Mouse (Mus musculus): ENCODE measurements around the gene Trim13. TPM values are rescaled to one million over a fixed set of nuclear protein-coding genes. Genes with fewer than 3 reads are reported as not detected.
"Not testable (repeated sequence)": the region's sequence is repeated elsewhere in the genome, so short reads cannot be mapped to it uniquely, and the experiment has no call there.

Gene Trim13
- polyA plus RNA-seq (2016; fragmentation: Nextera tagmentation; extraction: Ambion mirVana) = 6.9 and 7.7 TPM in 2 replicates

DNA sequence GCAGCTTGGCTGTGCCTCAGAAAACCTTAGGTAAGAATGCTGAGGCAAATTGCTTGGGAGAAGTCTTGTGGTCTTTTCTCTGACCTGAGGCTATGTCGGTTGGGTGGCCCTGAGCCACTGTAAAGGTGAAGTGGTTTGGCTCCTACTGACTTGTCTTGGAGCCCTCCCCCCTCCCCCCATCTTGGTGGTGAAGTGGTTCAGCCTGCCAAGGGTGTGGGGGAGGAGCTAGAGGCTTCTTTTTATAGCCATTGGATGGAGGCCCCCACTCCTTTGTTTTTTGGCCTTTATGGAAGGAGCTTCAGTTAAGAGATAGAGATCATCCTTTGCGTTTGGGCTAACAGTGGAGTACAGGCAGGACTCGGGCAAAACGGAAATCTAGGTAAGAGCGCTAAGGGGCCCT, at the start of gene Trim13:
TSS of gene Trim13 (plus strand) at position 280 of the 400 bp plus-strand sequence.
- peaks cover 33% of the 10 kb centered on the region for H3K4me1 ChIP-seq
- H3K4me3 ChIP-seq = peak within 1 kb of the TSS; percentile 84
- peak within 1 kb of the TSS; percentile 84 for H3K27ac ChIP-seq
- no peaks in the 10 kb centered on the region for H3K9me3 ChIP-seq (replicated peaks)
- peak; percentile 42 for ATAC-seq
- peak within 1 kb of the TSS; percentile 77 for H3K4me2 ChIP-seq
- 11% methylated on average over 5 of the region's 5 CpGs for WGBS (ENCODE audit: insufficient replicate concordance)
- peaks cover 9% of the 10 kb centered on the region for H3K36me3 ChIP-seq
- peak within 1 kb of the TSS; percentile 90; the same call in 1 of the 2 replicates for H3K9ac ChIP-seq
- no peaks in the 10 kb centered on the region for H3K27me3 ChIP-seq (replicated peaks)

DNA sequence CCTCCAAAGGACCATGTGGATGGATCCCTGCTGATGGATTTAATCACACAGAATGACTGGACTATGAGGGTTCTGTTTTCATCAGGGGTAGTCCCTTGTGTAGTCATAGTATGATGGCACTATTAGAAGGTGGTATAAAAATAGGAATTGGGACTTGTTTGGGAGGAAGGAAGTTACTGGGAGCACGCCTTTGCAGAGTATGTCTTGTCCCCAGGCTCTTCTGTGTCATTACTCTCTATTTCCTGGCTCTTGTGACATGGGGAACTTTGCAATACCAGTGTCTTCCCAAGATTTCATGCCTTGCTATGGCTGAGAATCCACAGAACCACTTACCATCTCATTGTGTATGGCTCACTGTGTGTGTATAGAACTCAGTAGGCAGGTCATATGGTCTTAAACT, 49.4 kb upstream of the Trim13 start:
- no peak for ATAC-seq

GRCm38 (mm10) chr14:61555931-61556288, 42.1 kb upstream of the Trim13 start:
- H3K27me3 ChIP-seq (replicated peaks) = 0 out of 2 replicates have a peak, but pooled peaks cover 4% of the 10 kb centered on the region
- peak overlapping the region; percentile 84 for H3K9ac ChIP-seq
- WGBS (ENCODE audit: insufficient replicate concordance) = 2% methylated on average over 6 of the region's 6 CpGs
- H3K4me1 ChIP-seq = peaks cover 27% of the 10 kb centered on the region
- H3K27ac ChIP-seq = peak overlapping the region; percentile 86
- peak overlapping the region; percentile 75 for H3K4me3 ChIP-seq
- no peaks in the 10 kb centered on the region for H3K9me3 ChIP-seq (replicated peaks)
- H3K36me3 ChIP-seq = peaks cover 7% of the 10 kb centered on the region; the same call in 1 of the 2 replicates
- H3K4me2 ChIP-seq = peak overlapping the region; percentile 98
- ATAC-seq = no peak

More for the DNA sequence above, 49.4 kb upstream of the Trim13 start:
- H3K27ac ChIP-seq = no peak overlapping the region
- H3K4me2 ChIP-seq = no peak overlapping the region
- H3K4me3 ChIP-seq = no peak overlapping the region
- WGBS (ENCODE audit: insufficient replicate concordance) = 68% methylated on average over 1 of the region's 1 CpGs
- H3K27me3 ChIP-seq (replicated peaks) = no peaks in the 10 kb centered on the region
- no peaks in the 10 kb centered on the region for H3K4me1 ChIP-seq
- H3K36me3 ChIP-seq = peaks cover 34% of the 10 kb centered on the region
- H3K9me3 ChIP-seq (replicated peaks) = no peaks in the 10 kb centered on the region
- H3K9ac ChIP-seq = no peak overlapping the region

- WGBS (ENCODE audit: insufficient replicate concordance) = under 1% methylated on average over 70 of the region's 72 CpGs
- Histone ChIP-seq H3K27me3 (replicated peaks) (0 out of 2 replicates have a peak, but pooled peaks cover 4% of the 10 kb centered on the region), H3K9me3 (replicated peaks) (peaks cover 2% of the 10 kb centered on the region; the same call in 1 of the 2 replicates), H3K4me2 (peak within 1 kb of the TSS; percentile 98), H3K9ac (peak within 1 kb of the TSS; percentile 84), H3K36me3 (peaks cover 7% of the 10 kb centered on the region; the same call in 1 of the 2 replicates), H3K4me1 (peaks cover 27% of the 10 kb centered on the region), H3K27ac (peak within 1 kb of the TSS; percentile 86), H3K4me3 (peak within 1 kb of the TSS; percentile 75)
- peak; percentile 97 for ATAC-seq
Measured at GRCm38 (mm10) chr14:61556289-61557147, 41.5 kb upstream of the Trim13 start, which contains the start of gene Spryd7. Gene Spryd7 (minus strand): TSS chr14:61556886.

DNA sequence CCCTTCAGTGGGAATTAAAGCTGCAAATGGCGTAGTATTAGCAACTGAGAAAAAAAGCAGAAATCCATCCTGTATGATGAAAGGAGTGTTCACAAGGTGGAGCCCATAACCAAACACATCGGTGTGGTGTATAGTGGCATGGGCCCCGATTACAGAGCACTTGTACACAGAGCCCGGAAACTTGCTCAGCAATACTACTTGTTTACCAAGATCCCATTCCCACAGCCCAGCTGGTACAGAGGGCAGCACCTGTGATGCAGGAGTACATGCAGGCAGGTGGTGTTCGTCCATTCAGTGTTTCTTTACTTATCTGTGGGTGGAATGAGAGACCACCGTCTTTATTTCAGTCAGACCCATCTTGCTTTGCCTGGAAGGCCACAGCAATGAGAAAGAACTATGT, 39.1 kb upstream of the Trim13 start:
- Histone ChIP-seq H3K36me3 (no peaks in the 10 kb centered on the region), H3K9me3 (replicated peaks) (peaks cover 5% of the 10 kb centered on the region; the same call in 1 of the 2 replicates), H3K4me1 (peaks cover 27% of the 10 kb centered on the region), H3K9ac (no peak overlapping the region), H3K27me3 (replicated peaks) (0 out of 2 replicates have a peak, but pooled peaks cover 4% of the 10 kb centered on the region), H3K4me2 (no peak overlapping the region), H3K4me3 (no peak overlapping the region), H3K27ac (no peak overlapping the region)
- ATAC-seq = no peak
- 71% methylated on average over 6 of the region's 6 CpGs for WGBS (ENCODE audit: insufficient replicate concordance)

DNA sequence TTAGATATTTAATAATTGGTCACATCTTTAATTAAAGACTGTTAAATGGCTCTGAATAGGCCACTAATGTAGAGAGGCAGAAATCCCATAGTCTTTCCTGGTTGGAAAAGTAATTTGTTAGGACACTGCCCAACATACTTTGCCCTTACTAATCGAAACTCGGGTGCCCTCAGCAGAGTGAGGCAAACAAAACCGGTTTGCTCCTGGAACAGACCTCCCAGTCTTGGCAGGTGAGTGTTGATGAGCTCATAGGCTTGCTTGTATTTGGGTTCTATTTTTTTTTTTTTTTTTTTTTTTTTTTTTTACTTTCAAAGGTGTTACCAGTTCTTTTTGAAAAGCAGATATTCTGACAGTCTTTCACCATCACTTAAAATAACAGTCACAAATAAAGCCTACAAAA, 38.2 kb upstream of the Trim13 start:
- Histone ChIP-seq H3K27ac (no peak overlapping the region), H3K4me2 (no peak overlapping the region), H3K27me3 (replicated peaks) (0 out of 2 replicates have a peak, but pooled peaks cover 4% of the 10 kb centered on the region), H3K36me3 (no peaks in the 10 kb centered on the region), H3K9me3 (replicated peaks) (peaks cover 5% of the 10 kb centered on the region; the same call in 1 of the 2 replicates), H3K4me1 (peaks cover 19% of the 10 kb centered on the region), H3K9ac (no peak overlapping the region), H3K4me3 (no peak overlapping the region)
- WGBS (ENCODE audit: insufficient replicate concordance) = 56% methylated on average over 3 of the region's 3 CpGs
- no peak for ATAC-seq

DNA sequence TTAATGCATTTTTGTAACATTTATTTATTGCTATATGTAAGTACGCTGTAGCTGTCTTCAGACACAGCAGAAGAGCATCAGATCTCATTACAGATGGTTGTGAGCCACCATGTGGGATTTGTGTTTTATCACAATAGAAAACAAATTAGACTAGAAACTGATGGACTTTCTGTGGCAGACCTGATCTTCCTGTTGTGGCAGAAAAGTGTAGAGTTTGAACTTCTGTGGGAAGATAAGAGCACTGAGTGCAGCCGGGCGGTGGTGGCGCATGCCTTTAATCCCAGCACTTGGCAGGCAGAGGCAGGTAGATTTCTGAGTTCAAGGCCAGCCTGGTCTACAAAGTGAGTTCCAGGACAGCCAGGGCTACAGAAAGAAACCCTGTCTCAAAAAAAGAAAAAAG, 31.8 kb upstream of the Trim13 start:
- not testable (repeated sequence) for H3K27ac ChIP-seq; H3K4me2 ChIP-seq; H3K4me3 ChIP-seq; H3K9me3 ChIP-seq (replicated peaks); H3K36me3 ChIP-seq; H3K4me1 ChIP-seq; H3K27me3 ChIP-seq (replicated peaks); H3K9ac ChIP-seq; ATAC-seq
- 30% methylated on average over 4 of the region's 4 CpGs for WGBS (ENCODE audit: insufficient replicate concordance)

- Histone ChIP-seq H3K4me1 (no peaks in the 10 kb centered on the region), H3K4me2 (no peak overlapping the region), H3K9me3 (replicated peaks) (no peaks in the 10 kb centered on the region), H3K4me3 (no peak overlapping the region), H3K27me3 (replicated peaks) (no peaks in the 10 kb centered on the region), H3K27ac (no peak overlapping the region), H3K36me3 (no peaks in the 10 kb centered on the region), H3K9ac (no peak overlapping the region)
- 37% methylated on average over 2 of the region's 2 CpGs for WGBS (ENCODE audit: insufficient replicate concordance)
- no peak for ATAC-seq
Measured at GRCm38 (mm10) chr14:61569344-61569743, 28.7 kb upstream of the Trim13 start.

DNA sequence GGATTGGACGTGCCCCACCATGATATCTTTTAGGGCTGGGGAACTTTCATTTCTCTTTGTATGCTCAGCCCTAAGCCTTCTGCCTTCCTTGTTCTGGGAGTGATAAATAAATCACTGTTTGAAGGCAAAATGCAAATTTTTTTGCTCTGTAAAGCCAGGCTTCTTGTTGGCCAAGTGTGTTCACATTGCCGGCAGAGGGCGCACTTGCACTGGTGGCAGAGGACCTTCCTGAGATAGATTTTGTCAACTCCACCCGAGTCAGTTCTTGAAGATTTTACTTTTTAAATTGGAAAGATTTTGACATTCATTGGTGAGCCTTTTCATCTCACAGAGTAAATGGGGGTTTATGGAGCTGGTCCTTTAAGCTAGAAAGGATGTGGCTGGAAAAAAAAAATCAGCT, 26.7 kb upstream of the Trim13 start:
- Histone ChIP-seq H3K4me2 (no peak overlapping the region; the same call in 1 of the 2 replicates), H3K4me1 (no peaks in the 10 kb centered on the region), H3K9ac (no peak overlapping the region), H3K9me3 (replicated peaks) (no peaks in the 10 kb centered on the region), H3K36me3 (no peaks in the 10 kb centered on the region), H3K27ac (no peak overlapping the region), H3K4me3 (no peak overlapping the region), H3K27me3 (replicated peaks) (no peaks in the 10 kb centered on the region)
- no peak for ATAC-seq
- WGBS (ENCODE audit: insufficient replicate concordance) = 11% methylated on average over 4 of the region's 4 CpGs

- no peak overlapping the region for H3K27ac ChIP-seq
- H3K4me2 ChIP-seq = no peak overlapping the region
- WGBS (ENCODE audit: insufficient replicate concordance) = 67% methylated on average over 2 of the region's 2 CpGs
- H3K4me3 ChIP-seq = no peak overlapping the region
- no peaks in the 10 kb centered on the region for H3K27me3 ChIP-seq (replicated peaks)
- no peak overlapping the region for H3K9ac ChIP-seq
- H3K36me3 ChIP-seq = no peaks in the 10 kb centered on the region
- H3K9me3 ChIP-seq (replicated peaks) = no peaks in the 10 kb centered on the region
- no peaks in the 10 kb centered on the region for H3K4me1 ChIP-seq
- ATAC-seq = no peak
Measured at GRCm38 (mm10) chr14:61572131-61572530, 25.9 kb upstream of the Trim13 start.

DNA sequence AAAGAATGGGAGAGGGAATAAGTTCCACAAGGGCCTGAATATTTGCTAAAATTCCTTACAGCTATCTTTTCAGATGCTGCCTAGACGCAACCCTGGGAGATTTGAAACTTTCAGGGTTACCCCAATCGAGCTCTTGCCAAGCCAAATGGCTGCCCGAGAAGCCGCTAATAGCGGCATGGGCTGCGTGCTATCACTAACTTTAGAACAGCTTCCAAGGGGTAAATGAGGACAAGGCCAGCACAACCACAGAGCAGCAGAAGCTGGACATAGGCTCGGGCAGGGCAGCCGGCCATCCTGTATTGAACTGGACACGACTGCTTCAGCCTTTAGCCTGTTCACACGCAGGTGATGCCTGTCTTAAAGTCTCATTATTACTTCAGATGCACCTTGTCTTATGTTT, 23.0 kb upstream of the Trim13 start:
- no peaks in the 10 kb centered on the region for H3K9me3 ChIP-seq (replicated peaks)
- H3K9ac ChIP-seq = no peak overlapping the region
- no peaks in the 10 kb centered on the region for H3K27me3 ChIP-seq (replicated peaks)
- no peaks in the 10 kb centered on the region for H3K36me3 ChIP-seq
- H3K27ac ChIP-seq = no peak overlapping the region
- 77% methylated on average over 10 of the region's 10 CpGs for WGBS (ENCODE audit: insufficient replicate concordance)
- no peaks in the 10 kb centered on the region for H3K4me1 ChIP-seq
- H3K4me3 ChIP-seq = no peak overlapping the region
- no peak overlapping the region for H3K4me2 ChIP-seq
- no peak for ATAC-seq

DNA sequence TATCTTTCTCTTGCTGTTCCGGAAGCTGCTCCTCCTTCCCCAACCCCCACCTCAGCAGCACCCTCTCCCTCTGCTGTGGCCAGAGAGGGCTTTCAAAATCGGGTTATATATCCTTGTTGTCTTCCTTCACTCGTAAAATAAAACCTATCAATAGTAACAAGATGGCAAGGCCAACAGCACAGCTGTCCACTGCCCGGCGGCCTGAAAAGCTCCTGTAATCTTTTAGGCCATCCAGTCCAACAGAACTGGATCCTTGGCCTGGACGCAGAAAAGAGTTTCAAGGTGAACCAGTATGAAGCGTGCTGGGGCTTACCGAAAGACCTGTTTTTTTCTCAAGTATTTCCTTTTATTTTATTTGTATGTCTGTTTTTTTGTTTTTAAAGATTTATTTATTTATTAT, 22.1 kb upstream of the Trim13 start:
- Histone ChIP-seq H3K9me3 (replicated peaks) (no peaks in the 10 kb centered on the region), H3K36me3 (no peaks in the 10 kb centered on the region), H3K27me3 (replicated peaks) (no peaks in the 10 kb centered on the region), H3K4me1 (no peaks in the 10 kb centered on the region), H3K4me2 (no peak overlapping the region), H3K27ac (no peak overlapping the region), H3K9ac (no peak overlapping the region), H3K4me3 (no peak overlapping the region)
- ATAC-seq = no peak
- 70% methylated on average over 8 of the region's 8 CpGs for WGBS (ENCODE audit: insufficient replicate concordance)

Data from liver, embryonic 12.5 days (tissue).